Mouse (Mus musculus): ENCODE results near the gene Ces1d.

DNA sequence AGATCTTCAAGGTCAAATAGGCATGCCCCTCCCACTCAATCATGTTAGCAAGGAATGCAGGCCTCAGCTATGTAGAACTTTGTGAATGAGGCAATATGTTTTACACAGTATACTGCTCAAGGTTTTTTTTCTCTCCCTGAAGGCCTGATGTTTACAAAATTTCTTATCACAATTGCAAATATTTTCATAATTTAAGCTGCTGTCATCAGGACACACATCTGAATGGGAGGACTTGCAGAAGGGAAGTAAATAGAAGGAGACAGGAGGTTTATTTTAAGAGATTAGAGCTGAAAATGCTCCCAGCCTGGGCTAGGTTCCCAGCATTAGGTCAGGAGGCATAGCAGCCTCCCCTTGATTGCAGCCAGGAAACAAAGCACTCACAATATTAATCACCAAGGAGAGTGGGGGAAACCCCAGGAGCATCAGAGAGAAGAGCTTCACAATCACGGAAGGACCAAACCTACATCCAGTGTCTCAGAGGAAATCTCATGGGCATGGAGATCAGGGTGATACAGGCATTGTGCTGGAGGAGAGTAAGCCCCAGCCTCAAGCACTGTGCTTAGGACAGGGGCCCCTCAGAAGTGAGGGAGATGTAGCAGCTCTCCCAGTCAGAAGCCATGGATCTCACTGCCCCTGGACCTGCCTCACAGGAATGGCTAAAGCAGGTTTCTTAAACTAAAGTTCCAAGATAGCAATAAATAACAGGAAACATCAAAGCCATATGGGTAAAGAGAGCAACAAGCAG is 25.6 kb downstream of the Ces1d start:
- TF ChIP-seq CTCF (IDR thresholded peaks at IDR 0.05; ENCODE audit: borderline replicate concordance, extremely low read depth, insufficient read depth, insufficient read length): no peak
- no peak for TF ChIP-seq POLR2A (IDR thresholded peaks at IDR 0.05; ENCODE audit: borderline replicate concordance, extremely low read depth, insufficient read depth, insufficient read length, poor library complexity, severe bottlenecking)

Data from brain, embryonic 14.5 days (tissue).